In the genomic region with DNA sequence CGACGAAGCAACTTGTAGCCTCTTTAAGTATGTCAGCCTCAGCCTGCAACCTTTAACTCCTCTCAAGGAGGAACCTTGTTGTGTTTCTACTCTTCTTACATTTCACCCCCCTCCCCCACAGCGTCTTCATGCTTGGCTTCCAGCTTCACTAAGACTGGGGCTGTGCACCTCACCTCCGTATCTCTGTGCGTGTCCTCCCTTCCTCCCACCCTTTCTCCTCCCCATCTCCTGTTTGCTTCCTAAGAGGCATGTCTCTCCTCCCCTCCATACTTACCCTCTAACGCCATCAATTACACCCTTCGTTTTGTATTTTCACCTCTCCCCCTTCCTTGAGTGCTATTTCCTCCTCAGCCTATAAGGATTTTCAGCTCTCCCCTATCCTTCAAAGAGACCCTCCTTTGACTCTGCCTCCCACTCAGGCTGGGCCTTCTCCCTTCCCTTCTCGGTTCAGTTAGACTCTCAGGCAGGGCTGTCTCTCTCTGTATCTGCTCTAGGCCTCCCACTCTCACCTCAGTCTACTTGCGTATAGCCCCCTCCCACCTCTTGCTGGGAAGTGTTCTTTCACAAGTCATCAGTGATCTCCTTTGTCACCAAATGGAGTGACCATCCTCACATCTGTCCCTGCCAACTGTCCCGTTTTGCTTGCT, we compare ENCODE assay signal across 14 mouse cellular contexts.
"Had no signal": no experiment of that assay in that cellular context is flagged by ENCODE, and none has a peak within 500 bp of the region (broad histone marks: within the 10 kb centered on the region; RNA-seq: fewer than 3 reads in every experiment).

No protein-coding gene starts in this region.

- H3K27ac ChIP-seq: macrophage; midbrain, embryonic 12.5 days; midbrain, embryonic 15.5 days; neural tube, embryonic 12.5 days; stomach, embryonic 15.5 days; stomach, postnatal 0 days had no signal

- DNase-seq: liver, postnatal 0 days; lung, adult 2 months; lung, postnatal 10 days; right cerebral cortex, postnatal 14 days; thymus, adult 2 months; thymus, postnatal 25 days; thymus, postnatal 4 days had no signal

- H3K4me2 ChIP-seq: midbrain, embryonic 12.5 days; midbrain, embryonic 15.5 days; neural tube, embryonic 12.5 days; stomach, embryonic 15.5 days had no signal

- H3K9me3 ChIP-seq: megakaryocyte, embryonic 14.5 days; midbrain, embryonic 12.5 days; midbrain, embryonic 15.5 days; neural tube, embryonic 12.5 days; stomach, embryonic 15.5 days had no signal

- H3K4me1 ChIP-seq: midbrain, embryonic 15.5 days; neural tube, embryonic 12.5 days; stomach, embryonic 15.5 days had no signal

- ATAC-seq: liver, postnatal 0 days; midbrain, embryonic 15.5 days had no signal

- H3K9ac ChIP-seq: liver, postnatal 0 days; midbrain, embryonic 12.5 days; midbrain, embryonic 15.5 days; neural tube, embryonic 12.5 days; stomach, embryonic 15.5 days had no signal

- H3K36me3 ChIP-seq: midbrain, embryonic 12.5 days; midbrain, embryonic 15.5 days; neural tube, embryonic 12.5 days; stomach, embryonic 15.5 days had no signal

- H3K4me3 ChIP-seq: megakaryocyte, embryonic 14.5 days; midbrain, embryonic 12.5 days; midbrain, embryonic 15.5 days; neural tube, embryonic 12.5 days; stomach, embryonic 15.5 days had no signal
